Comparison of ENCODE assay signal across 12 mouse cellular contexts in the genomic region with DNA sequence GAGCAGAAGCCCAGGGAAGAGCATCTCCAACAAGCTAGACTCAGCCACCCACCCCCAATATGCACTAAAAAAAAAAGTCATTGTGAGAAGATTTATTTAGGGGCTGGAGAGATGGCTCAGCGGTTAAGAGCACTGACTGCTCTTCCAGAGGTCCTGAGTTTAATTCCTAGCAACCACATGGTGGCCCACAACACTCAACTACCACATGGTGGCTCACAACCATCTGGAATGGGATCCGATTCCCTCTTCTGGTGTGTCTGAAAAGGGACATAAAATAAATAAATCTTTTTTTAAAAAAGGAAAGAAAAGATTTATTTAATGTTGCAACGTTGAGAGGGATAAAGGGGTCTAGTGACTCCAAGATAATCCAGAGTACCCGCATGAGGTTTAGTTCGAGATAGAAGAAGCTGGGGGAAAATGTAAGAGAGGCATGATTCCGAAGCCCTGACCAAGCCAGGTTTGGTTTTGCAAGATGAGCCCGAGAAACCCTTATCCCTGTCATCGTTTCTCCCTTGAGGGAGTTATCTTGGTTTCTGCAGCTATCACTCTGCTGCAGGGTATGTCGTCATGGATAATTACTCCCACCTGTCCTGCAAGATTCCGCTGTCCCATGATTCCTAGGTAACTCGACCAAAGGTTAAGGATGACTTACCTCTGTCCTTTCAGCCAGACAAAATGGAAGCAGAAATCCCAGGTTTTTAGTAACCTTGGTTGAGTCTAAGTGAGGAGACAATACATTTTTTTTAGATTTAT. TPM values are rescaled to one million over a fixed set of nuclear protein-coding genes. Genes with fewer than 3 reads are reported as not detected.
DNase-seq lines count a peak whose midpoint lies in the region; ATAC-seq and TF ChIP-seq lines count a peak whose summit lies in the region.
"Had no signal": no experiment of that assay in that cellular context is flagged by ENCODE, and none has a peak within 500 bp of the region (broad histone marks: within the 10 kb centered on the region; RNA-seq: fewer than 3 reads in every experiment).

No protein-coding gene starts in this region.

- peak; percentile 46 for TF ChIP-seq CTCF in heart, adult 2 months (IDR thresholded peaks at IDR 0.05)
- peak; percentile 62 for TF ChIP-seq CTCF in stomach, postnatal 0 days (IDR thresholded peaks at IDR 0.05; ENCODE audit: low read depth)

- H3K9ac ChIP-seq in heart, adult 2 months (ENCODE audit: low read depth, low read length) = no peak overlapping the region
- no peak overlapping the region for H3K9ac ChIP-seq in midbrain, embryonic 14.5 days (replicated peaks; ENCODE audit: low read length)
- H3K9ac ChIP-seq in midbrain, embryonic 13.5 days (replicated peaks) = no peak overlapping the region
- H3K9ac ChIP-seq in stomach, postnatal 0 days (ENCODE audit: low read length) = no peak overlapping the region
- H3K9ac ChIP-seq: liver, embryonic 14.5 days had no signal

- no peaks in the 10 kb centered on the region for H3K36me3 ChIP-seq in heart, adult 2 months (ENCODE audit: control insufficient read depth, insufficient read depth, low read length)
- peaks cover 2% of the 10 kb centered on the region; the same call in 1 of the 2 replicates for H3K36me3 ChIP-seq in heart, embryonic 10.5 days
- H3K36me3 ChIP-seq in midbrain, embryonic 14.5 days (ENCODE audit: control insufficient read depth, insufficient read depth, low read length) = no peaks in the 10 kb centered on the region
- H3K36me3 ChIP-seq in midbrain, embryonic 13.5 days = 0 out of 2 replicates have a peak, but pooled peaks cover 3% of the 10 kb centered on the region
- H3K36me3 ChIP-seq in stomach, postnatal 0 days (ENCODE audit: control insufficient read depth, insufficient read depth, low read length) = no peaks in the 10 kb centered on the region

- intact Hi-C loops in heart, adult 2 months (cut with DNase I) = loop anchor here (2.0 kb wide), 1 partner anchor 207 kb away; no protein-coding TSS in a partner anchor

- no peak for ATAC-seq in midbrain, embryonic 14.5 days (ENCODE audit: low FRiP score, low TSS enrichment)
- no peak for ATAC-seq in midbrain, embryonic 13.5 days
- no peak for ATAC-seq in stomach, postnatal 0 days (ENCODE audit: low FRiP score, low TSS enrichment)

- no peak overlapping the region for H3K4me3 ChIP-seq in heart, adult 2 months
- H3K4me3 ChIP-seq in heart, embryonic 10.5 days = no peak overlapping the region
- no peak overlapping the region for H3K4me3 ChIP-seq in midbrain, embryonic 14.5 days (replicated peaks; ENCODE audit: low read depth, low read length)
- no peak overlapping the region for H3K4me3 ChIP-seq in midbrain, embryonic 13.5 days (replicated peaks)
- no peak overlapping the region for H3K4me3 ChIP-seq in stomach, postnatal 0 days (ENCODE audit: low read depth, low read length)
- H3K4me3 ChIP-seq: limb, embryonic 10.5 days had no signal

- no peaks in the 10 kb centered on the region for H3K27me3 ChIP-seq in heart, adult 2 months (ENCODE audit: control insufficient read depth, insufficient read depth, low read length)
- no peaks in the 10 kb centered on the region for H3K27me3 ChIP-seq in heart, embryonic 10.5 days (ENCODE audit: insufficient read depth, poor library complexity, severe bottlenecking)
- no peaks in the 10 kb centered on the region for H3K27me3 ChIP-seq in midbrain, embryonic 14.5 days (ENCODE audit: control insufficient read depth, insufficient read depth, low read length)
- H3K27me3 ChIP-seq in midbrain, embryonic 13.5 days = no peaks in the 10 kb centered on the region
- H3K27me3 ChIP-seq in stomach, postnatal 0 days (ENCODE audit: control insufficient read depth, insufficient read depth, low read length) = no peaks in the 10 kb centered on the region

- WGBS in heart, adult 2 months = 56% methylated on average over 11 of the region's 11 CpGs
- 55% methylated on average over 11 of the region's 11 CpGs for WGBS in heart, embryonic 10.5 days
- 78% methylated on average over 11 of the region's 11 CpGs for WGBS in midbrain, embryonic 14.5 days
- WGBS in midbrain, embryonic 13.5 days = 71% methylated on average over 11 of the region's 11 CpGs
- 53% methylated on average over 11 of the region's 11 CpGs for WGBS in stomach, postnatal 0 days

- no peaks in the 10 kb centered on the region for H3K79me2 ChIP-seq in heart, adult 2 months (replicated peaks; ENCODE audit: control insufficient read depth, insufficient read depth, low read length)

- no peak for TF ChIP-seq EP300 in heart, adult 2 months (IDR thresholded peaks at IDR 0.05; ENCODE audit: insufficient read depth, low read depth, low read length)
- no peak for TF ChIP-seq EP300 in stomach, postnatal 0 days (optimal IDR thresholded peaks at IDR 0.05)

- no peak for TF ChIP-seq POLR2A in heart, adult 2 months (IDR thresholded peaks at IDR 0.05; ENCODE audit: insufficient read depth, low read depth, low read length)

- H3K27ac ChIP-seq in heart, adult 2 months = no peak overlapping the region
- no peak overlapping the region for H3K27ac ChIP-seq in heart, embryonic 10.5 days
- H3K27ac ChIP-seq in midbrain, embryonic 14.5 days (replicated peaks; ENCODE audit: low read depth, low read length) = no peak overlapping the region
- H3K27ac ChIP-seq in midbrain, embryonic 13.5 days = no peak overlapping the region
- no peak overlapping the region for H3K27ac ChIP-seq in stomach, postnatal 0 days (replicated peaks)
- H3K27ac ChIP-seq: limb, embryonic 10.5 days; liver, embryonic 14.5 days had no signal

- DNase-seq in heart, adult 2 months = no peak
- DNase-seq in heart, embryonic 10.5 days (ENCODE audit: low spot score) = no peak
- peak; percentile 46 for DNase-seq in kidney, postnatal 10 days
- no peak for DNase-seq in kidney, adult 8-10 months
- DNase-seq in midbrain, embryonic 14.5 days = peak; percentile 12
- DNase-seq in stomach, postnatal 0 days (ENCODE audit: low spot score) = no peak
- no peak for DNase-seq in urinary bladder, postnatal 4 days (ENCODE audit: low spot score in 2 of 2)
- DNase-seq: cerebellum, adult 11 months; gastrocnemius, postnatal 25 days had no signal

- H3K4me1 ChIP-seq in heart, adult 2 months (ENCODE audit: control insufficient read depth, insufficient read depth, low read length) = no peaks in the 10 kb centered on the region
- H3K4me1 ChIP-seq in heart, embryonic 10.5 days = no peaks in the 10 kb centered on the region
- no peaks in the 10 kb centered on the region for H3K4me1 ChIP-seq in midbrain, embryonic 14.5 days (ENCODE audit: control insufficient read depth, insufficient read depth, low read length)
- H3K4me1 ChIP-seq in midbrain, embryonic 13.5 days (replicated peaks) = no peaks in the 10 kb centered on the region
- no peaks in the 10 kb centered on the region for H3K4me1 ChIP-seq in stomach, postnatal 0 days (replicated peaks; ENCODE audit: control insufficient read depth, insufficient read depth)

- H3K4me2 ChIP-seq in midbrain, embryonic 14.5 days (ENCODE audit: low read length) = no peak overlapping the region
- H3K4me2 ChIP-seq in midbrain, embryonic 13.5 days (replicated peaks) = no peak overlapping the region
- no peak overlapping the region for H3K4me2 ChIP-seq in stomach, postnatal 0 days (replicated peaks; ENCODE audit: low read depth)

- H3K9me3 ChIP-seq in heart, embryonic 10.5 days = no peaks in the 10 kb centered on the region
- no peaks in the 10 kb centered on the region for H3K9me3 ChIP-seq in midbrain, embryonic 14.5 days (ENCODE audit: control insufficient read depth, low read length)
- H3K9me3 ChIP-seq in midbrain, embryonic 13.5 days = no peaks in the 10 kb centered on the region
- H3K9me3 ChIP-seq in stomach, postnatal 0 days (ENCODE audit: control insufficient read depth, low read length) = no peaks in the 10 kb centered on the region
- H3K9me3 ChIP-seq: limb, embryonic 10.5 days had no signal

RNA-seq across cellular contexts. Expression of gene Hprt, which starts 37.7 kb away (rescaled TPM):
- total RNA-seq in heart, adult 2 months (2021) = 10 to 100 TPM; 47.4 to 65.8 TPM
- 16.1 and 41.6 TPM in 2 replicates for polyA plus RNA-seq in heart, adult 2 months (2012; rRNA removed)
- 172 and 199 TPM in 2 replicates for polyA plus RNA-seq in heart, embryonic 10.5 days (2016; fragmentation: Nextera tagmentation; extraction: Ambion mirVana)
- 83.1 and 85.1 TPM in 2 replicates for polyA plus RNA-seq in midbrain, embryonic 14.5 days (2014; fragmentation: Nextera tagmentation; extraction: Ambion mirVana)
- 57.4 and 62.6 TPM in 2 replicates for polyA plus RNA-seq in midbrain, embryonic 13.5 days (2015; fragmentation: Nextera tagmentation; extraction: Ambion mirVana)
- polyA plus RNA-seq in stomach, postnatal 0 days (2015; fragmentation: Nextera tagmentation; extraction: Ambion mirVana) = 251 and 254 TPM in 2 replicates

Comparison
In these comparisons a context has a peak if more than half of its experiments do, and no peak if none do; other contexts are left out.
1. DNase-seq: peak in kidney, postnatal 10 days (single experiment) and midbrain, embryonic 14.5 days (single experiment); none in heart, adult 2 months (0 of 2), heart, embryonic 10.5 days (single experiment), kidney, adult 8-10 months (0 of 2), stomach, postnatal 0 days (single experiment) and urinary bladder, postnatal 4 days (0 of 2).